Mouse (Mus musculus) layer of hippocampus, postnatal 10 days (tissue): ENCODE results near the gene Gm49601. TPM values are rescaled to one million over a fixed set of nuclear protein-coding genes. Genes with fewer than 3 reads are reported as not detected.

Source experiments
- DNase-seq, 2 experiments: peaks; one replicate each; pipeline ENCODE4 v3.0.0; 2021; ENCODE audit warnings: low spot score in 2 of 2
- total RNA-seq, 2 experiments: library from RNA; stranded (reverse); gene quantifications; 2 replicates each; pipeline ENCODE4 v1.2.3; 2021

The Gm49601 gene
- total RNA-seq, 2 experiments from 2014 or later = 84.8 to 98.2 TPM

GRCm38 (mm10) chr16:18583673-18584357 is 42.4 kb downstream of the Gm49601 start:
- no peak for DNase-seq

GRCm38 (mm10) chr16:18583169-18583568 is 43.1 kb downstream of the Gm49601 start:
- DNase-seq = no peak

- DNase-seq = no peak
Observed at GRCm38 (mm10) chr16:18582426-18583148, 43.6 kb downstream of the Gm49601 start.

GRCm38 (mm10) chr16:18581623-18582205 is 44.5 kb downstream of the Gm49601 start:
- DNase-seq = peak in 1 of 2 experiments; percentile 29

GRCm38 (mm10) chr16:18581050-18581622 is 45.1 kb downstream of the Gm49601 start:
- no peak for DNase-seq

GRCm38 (mm10) chr16:18580389-18580788 is 45.8 kb downstream of the Gm49601 start:
- DNase-seq = no peak

- DNase-seq = no peak
Observed at GRCm38 (mm10) chr16:18577599-18578160, 48.5 kb downstream of the Gm49601 start.

- DNase-seq = no peak
Observed at GRCm38 (mm10) chr16:18577071-18577470, 49.2 kb downstream of the Gm49601 start.

GRCm38 (mm10) chr16:18574196-18574595 is 52.0 kb downstream of the Gm49601 start:
- DNase-seq = no peak

Other genes with a start within 250 kb of the Gm49601 start
- 10 to 100 TPM; 22.1 to 28.4 TPM for gene Txnrd2, start 200.0 kb downstream of the Gm49601 start, total RNA-seq
- gene Comt, start 199.6 kb downstream of the Gm49601 start, total RNA-seq = 10 to 100 TPM; 55.3 to 59.8 TPM
- 1 to 10 TPM; 6.9 to 7.4 TPM for gene Gnb1l, start 127.7 kb downstream of the Gm49601 start, total RNA-seq
- 10 to 100 TPM in 1 of 2 experiments, 1 to 10 TPM in 1; 9.1 to 10.0 TPM for gene Rtl10, start 127.5 kb downstream of the Gm49601 start, total RNA-seq
- 1 to 10 TPM; 1.9 to 2.7 TPM for gene Tbx1, start 35.8 kb downstream of the Gm49601 start, total RNA-seq
- 1 to 10 TPM; 4.9 to 5.4 TPM for gene Gp1bb, start 4.0 kb downstream of the Gm49601 start, total RNA-seq
- gene Sept5, start 3.5 kb upstream of the Gm49601 start, total RNA-seq = 100 to 1,000 TPM; 543 to 588 TPM
- 10 to 100 TPM; 89.4 to 99.1 TPM for gene Cldn5, start 150.4 kb upstream of the Gm49601 start, total RNA-seq
- 10 to 100 TPM; 93.8 to 95.9 TPM for gene Ufd1, start 185.4 kb upstream of the Gm49601 start, total RNA-seq
- gene Cdc45, start 185.6 kb upstream of the Gm49601 start, total RNA-seq = 1 to 10 TPM; 4.0 to 4.3 TPM
- gene 2510002D24Rik, start 210.2 kb upstream of the Gm49601 start, total RNA-seq = 10 to 100 TPM; 22.2 to 24.7 TPM
- gene Gm28539, start 210.2 kb upstream of the Gm49601 start, total RNA-seq = 10 to 100 TPM in 1 of 2 experiments, 1 to 10 TPM in 1; 8.8 to 16.9 TPM